Mouse (Mus musculus) brain, embryonic 14.5 days (tissue): ENCODE data around the gene Als2.

Experiments used
- CTCF ChIP-seq: fragments of 200-500 bp; IDR thresholded peaks from 2 replicates; pipeline ENCODE4 v1.5.1; 2012; ENCODE audit warnings: inconsistent platforms, mild to moderate bottlenecking, moderate library complexity, borderline replicate concordance; ENCODE audit not compliant: insufficient read depth, insufficient read length; ENCODE audit errors: extremely low read depth
- POLR2A ChIP-seq: fragments of 200-500 bp; IDR thresholded peaks from 2 replicates; pipeline ENCODE4 v1.6.1; 2012; ENCODE audit warnings: mild to moderate bottlenecking, inconsistent platforms, borderline replicate concordance; ENCODE audit not compliant: poor library complexity, insufficient read depth, insufficient read length, severe bottlenecking; ENCODE audit errors: extremely low read depth

DNA sequence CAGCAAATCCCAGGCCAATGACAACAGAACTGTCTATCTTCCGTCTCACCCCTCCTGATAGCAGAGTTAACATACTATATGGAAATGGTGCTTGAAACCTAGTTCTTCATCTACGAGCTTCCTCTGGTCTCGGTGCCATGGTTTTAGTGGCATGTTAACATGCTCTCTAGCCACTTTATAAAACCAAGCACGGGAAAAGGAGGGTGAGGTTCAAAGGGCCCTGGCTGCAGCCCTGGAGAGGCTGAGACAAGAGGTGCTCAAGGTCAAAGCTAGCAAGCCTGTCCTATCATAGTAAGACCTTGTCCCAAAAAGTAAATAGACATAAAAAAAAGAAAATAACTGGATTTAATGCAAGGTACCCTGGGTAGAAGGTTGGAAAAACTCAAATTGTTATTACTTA lies 25.4 kb downstream of the Als2 start:
- TF ChIP-seq POLR2A (no peak), CTCF (no peak)
